Mouse (Mus musculus) liver, postnatal 0 days (tissue): ENCODE measurements around the gene Cfap97. TPM values are rescaled to one million over a fixed set of nuclear protein-coding genes. Genes with fewer than 3 reads are reported as not detected.

ENCODE experiments used
- ATAC-seq: fragments of 200-750 bp; cut with Nextera tagmentation; 2 replicates; pipeline ENCODE4 v1.8.0; 2017; ENCODE audit warnings: mild to moderate bottlenecking, moderate library complexity
- DNase-seq: peaks from one replicate; pipeline ENCODE4 v3.0.0-alpha.2; 2016
- H3K27ac ChIP-seq: fragments of 300-500 bp; sonication (generic); 2 replicates; pipeline ENCODE4 v1.5.1; 2014; ENCODE audit warnings: antibody characterized with exemption, moderate library complexity, mild to moderate bottlenecking, low read depth
- H3K27me3 ChIP-seq: fragments of 300-500 bp; sonication (generic); 2 replicates; pipeline ENCODE4 v1.6.1; 2014; ENCODE audit warnings: low read length, control low read depth, mixed read lengths; ENCODE audit not compliant: insufficient read depth
- H3K36me3 ChIP-seq: fragments of 300-500 bp; sonication (generic); replicated peaks from 2 replicates; pipeline ENCODE4 v1.6.1; 2014; ENCODE audit warnings: mild to moderate bottlenecking, control low read depth, low read length, moderate library complexity, mixed read lengths; ENCODE audit not compliant: insufficient read depth
- H3K4me1 ChIP-seq: fragments of 300-500 bp; sonication (generic); 2 replicates; pipeline ENCODE4 v1.6.1; 2014; ENCODE audit warnings: antibody characterized with exemption, mild to moderate bottlenecking, control low read depth; ENCODE audit not compliant: insufficient read depth
- H3K4me2 ChIP-seq: fragments of 300-500 bp; sonication (generic); 2 replicates; pipeline ENCODE4 v1.6.1; 2014; ENCODE audit warnings: low read depth, mild to moderate bottlenecking, low read length, moderate library complexity, mixed read lengths
- H3K4me3 ChIP-seq: fragments of 300-500 bp; sonication (generic); 2 replicates; pipeline ENCODE4 v1.5.1; 2014; ENCODE audit warnings: low read depth, low read length
- H3K9ac ChIP-seq: fragments of 300-500 bp; sonication (generic); replicated peaks from 2 replicates; pipeline ENCODE4 v1.6.1; 2014; ENCODE audit warnings: mild to moderate bottlenecking, moderate library complexity
- H3K9me3 ChIP-seq: fragments of 300-500 bp; sonication (generic); 2 replicates; pipeline ENCODE4 v1.6.1; 2016; ENCODE audit warnings: mild to moderate bottlenecking, control low read depth, low read length, mixed read lengths
- CTCF ChIP-seq: sonication (generic); IDR thresholded peaks from 2 replicates; pipeline ENCODE4 v1.5.1; 2016; ENCODE audit warnings: antibody characterized with exemption, low read depth
- EP300 ChIP-seq: IDR thresholded peaks from 2 replicates; pipeline ENCODE4 v1.6.1; 2016; ENCODE audit warnings: antibody characterized with exemption, low read depth, mild to moderate bottlenecking
- WGBS: fragments of 180-500 bp; shearing (Covaris S2); extraction: QIAGEN DNeasy Blood & Tissue Kit; methylation state at CpG from one replicate; pipeline ENCODE4 v1.1.7; 2014; ENCODE audit not compliant: insufficient replicate concordance; 5-methylcytosine and 5-hydroxymethylcytosine counted together
- polyA plus RNA-seq: library from polyadenylated mRNA; unstranded; fragments of >200 nt; fragmentation: Nextera tagmentation; extraction: Ambion mirVana; gene quantifications from 2 replicates; pipeline ENCODE4 v1.2.1, GENCODE M21; 2015

The Cfap97 gene
- polyA plus RNA-seq, 1 experiment from 2014 or later: 9.2 TPM

- WGBS: 88% methylated on average over 7 of the region's 7 CpGs
- Histone ChIP-seq H3K36me3 (peaks cover 10% of the 10 kb centered on the region), H3K4me3 (no peak overlapping the region), H3K27me3 (no peaks in the 10 kb centered on the region), H3K4me1 (no peaks in the 10 kb centered on the region), H3K9ac (no peak overlapping the region), H3K4me2 (no peak overlapping the region), H3K9me3 (no peaks in the 10 kb centered on the region), H3K27ac (no peak overlapping the region)
- TF ChIP-seq EP300 (no peak), CTCF (no peak)
- ATAC-seq (no peak), DNase-seq (no peak)
Observed at GRCm38 (mm10) chr8:46180136-46180535, 28.6 kb downstream of the Cfap97 start.

DNA sequence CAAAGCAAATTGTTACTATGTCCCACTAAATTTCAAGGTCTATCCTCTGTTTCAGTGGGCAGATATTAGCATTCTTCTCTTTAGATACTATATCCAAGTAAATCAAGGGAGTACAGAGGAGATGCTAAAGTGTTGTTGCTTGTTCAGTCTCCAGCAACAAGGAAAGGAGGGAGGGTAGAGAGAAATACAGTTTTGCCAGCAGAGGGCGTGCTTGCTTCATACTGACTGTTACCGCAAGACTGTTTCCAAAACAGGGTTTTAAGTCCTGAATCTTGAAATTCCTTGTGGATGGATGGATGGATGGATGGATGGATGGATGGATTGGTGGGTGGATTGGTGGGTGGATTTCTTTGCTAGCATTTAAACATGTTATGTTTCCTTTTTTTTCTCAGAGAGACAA lies 33.8 kb downstream of the Cfap97 start:
- Histone ChIP-seq H3K9ac (no peak overlapping the region), H3K4me2 (no peak overlapping the region), H3K9me3 (no peaks in the 10 kb centered on the region), H3K27me3 (no peaks in the 10 kb centered on the region), H3K4me3 (no peak overlapping the region), H3K36me3 (peaks cover 13% of the 10 kb centered on the region), H3K27ac (no peak overlapping the region), H3K4me1 (no peaks in the 10 kb centered on the region)
- DNase-seq (peak; percentile 70), ATAC-seq (no peak)
- peak; percentile 87 for TF ChIP-seq CTCF
- no peak for TF ChIP-seq EP300
- WGBS: 15% methylated on average over 2 of the region's 2 CpGs

- no peak overlapping the region for H3K4me3 ChIP-seq
- DNase-seq: no peak
- TF ChIP-seq CTCF: no peak
- H3K4me2 ChIP-seq: no peak overlapping the region
- H3K36me3 ChIP-seq: peaks cover 22% of the 10 kb centered on the region
- H3K9ac ChIP-seq: no peak overlapping the region
- no peak for ATAC-seq
- no peaks in the 10 kb centered on the region for H3K4me1 ChIP-seq
- no peak overlapping the region for H3K27ac ChIP-seq
- H3K9me3 ChIP-seq: no peaks in the 10 kb centered on the region
- H3K27me3 ChIP-seq: no peaks in the 10 kb centered on the region
- 84% methylated on average over 8 of the region's 8 CpGs for WGBS
Observed at GRCm38 (mm10) chr8:46193100-46193499, 41.5 kb downstream of the Cfap97 start.

- H3K4me1 ChIP-seq: no peaks in the 10 kb centered on the region
- 82% methylated on average over 3 of the region's 3 CpGs for WGBS
- no peak overlapping the region for H3K27ac ChIP-seq
- no peak overlapping the region for H3K4me2 ChIP-seq
- H3K9ac ChIP-seq: no peak overlapping the region
- peaks cover 22% of the 10 kb centered on the region for H3K36me3 ChIP-seq
- no peaks in the 10 kb centered on the region for H3K27me3 ChIP-seq
- DNase-seq (no peak), ATAC-seq (no peak)
- no peak overlapping the region for H3K4me3 ChIP-seq
- TF ChIP-seq EP300 (no peak), CTCF (no peak)
- H3K9me3 ChIP-seq: no peaks in the 10 kb centered on the region
Observed at GRCm38 (mm10) chr8:46196877-46197276, 45.3 kb downstream of the Cfap97 start.

GRCm38 (mm10) chr8:46197673-46198072 lies 46.1 kb downstream of the Cfap97 start:
- no peak overlapping the region for H3K27ac ChIP-seq
- no peaks in the 10 kb centered on the region for H3K9me3 ChIP-seq
- H3K4me1 ChIP-seq: no peaks in the 10 kb centered on the region
- ATAC-seq (no peak), DNase-seq (no peak)
- no peak overlapping the region for H3K9ac ChIP-seq
- H3K27me3 ChIP-seq: no peaks in the 10 kb centered on the region
- no peak overlapping the region for H3K4me3 ChIP-seq
- H3K4me2 ChIP-seq: no peak overlapping the region
- 84% methylated on average over 5 of the region's 5 CpGs for WGBS
- TF ChIP-seq CTCF: no peak
- TF ChIP-seq EP300: no peak
- H3K36me3 ChIP-seq: peaks cover 21% of the 10 kb centered on the region

GRCm38 (mm10) chr8:46202350-46202749 lies 50.8 kb downstream of the Cfap97 start:
- H3K36me3 ChIP-seq: peaks cover 14% of the 10 kb centered on the region
- TF ChIP-seq CTCF: peak; percentile 40
- TF ChIP-seq EP300: no peak
- H3K27me3 ChIP-seq: no peaks in the 10 kb centered on the region
- H3K4me1 ChIP-seq: no peaks in the 10 kb centered on the region
- DNase-seq (no peak), ATAC-seq (no peak)
- H3K4me2 ChIP-seq: no peak overlapping the region
- H3K9me3 ChIP-seq: no peaks in the 10 kb centered on the region
- H3K9ac ChIP-seq: no peak overlapping the region
- no peak overlapping the region for H3K4me3 ChIP-seq
- H3K27ac ChIP-seq: no peak overlapping the region
- WGBS: 88% methylated on average over 6 of the region's 6 CpGs

GRCm38 (mm10) chr8:46204301-46204700 lies 52.7 kb downstream of the Cfap97 start:
- DNase-seq: no peak
- WGBS: 86% methylated on average over 3 of the region's 3 CpGs

More at GRCm38 (mm10) chr8:46204301-46204700, 52.7 kb downstream of the Cfap97 start:
- Histone ChIP-seq H3K36me3 (peaks cover 28% of the 10 kb centered on the region), H3K4me1 (peaks cover 6% of the 10 kb centered on the region; the same call in 1 of the 2 replicates), H3K4me2 (no peak overlapping the region), H3K4me3 (no peak overlapping the region), H3K27ac (no peak overlapping the region), H3K9me3 (no peaks in the 10 kb centered on the region), H3K9ac (no peak overlapping the region), H3K27me3 (no peaks in the 10 kb centered on the region)
- TF ChIP-seq CTCF (no peak), EP300 (no peak)
- ATAC-seq: no peak
